Mouse (Mus musculus) liver, embryonic 14.5 days (tissue): Measurements from ENCODE around the gene Parp11.

Experiments used
- CTCF ChIP-seq: IDR thresholded peaks from 2 replicates; pipeline ENCODE4 v1.5.1; 2016; ENCODE audit warnings: antibody characterized with exemption, low read depth, control low read depth
- EP300 ChIP-seq: IDR thresholded peaks from 2 replicates; pipeline ENCODE4 v1.6.1; 2016; ENCODE audit warnings: antibody characterized with exemption, low read depth

- TF ChIP-seq CTCF: no peak
- TF ChIP-seq EP300: no peak
These were observed 17.9 kb downstream of the Parp11 start for GRCm38 (mm10) chr6:127464523-127464922.
